Mouse (Mus musculus) ES-Bruce4 (cell line): ENCODE data around the gene Zfp451. TPM values are rescaled to one million over a fixed set of nuclear protein-coding genes. Genes with fewer than 3 reads are reported as not detected.
A peak's percentile ranks its signal among the peaks of the same experiment; 100 is the strongest.

Source experiments
- H3K27ac ChIP-seq: 2 replicates; pipeline ENCODE4 v1.5.1; 2012; ENCODE audit warnings: low read length, inconsistent platforms; ENCODE audit not compliant: insufficient read depth
- H3K27me3 ChIP-seq: 2 replicates; pipeline ENCODE4 v1.6.1; 2012; ENCODE audit warnings: mild to moderate bottlenecking, low read length, inconsistent platforms; ENCODE audit not compliant: control insufficient read depth, poor library complexity, insufficient read depth, severe bottlenecking
- H3K36me3 ChIP-seq: 2 replicates; pipeline ENCODE4 v1.6.1; 2012; ENCODE audit warnings: inconsistent platforms, mild to moderate bottlenecking, low read length, moderate library complexity; ENCODE audit not compliant: control insufficient read depth, poor library complexity, insufficient read depth, severe bottlenecking
- H3K4me1 ChIP-seq: one replicate; pipeline ENCODE4 v1.8.1; 2011; ENCODE audit warnings: low read length; ENCODE audit not compliant: control insufficient read depth, insufficient read depth
- H3K4me3 ChIP-seq: 2 replicates; pipeline ENCODE4 v1.5.1; 2011; ENCODE audit warnings: low read depth, mild to moderate bottlenecking, low read length
- H3K9ac ChIP-seq: 2 replicates; pipeline ENCODE4 v1.6.1; 2012; ENCODE audit warnings: low read depth, mild to moderate bottlenecking, inconsistent platforms; ENCODE audit not compliant: poor library complexity, severe bottlenecking
- H3K9me3 ChIP-seq: replicated peaks from 2 replicates; pipeline ENCODE4 v1.6.1; 2012; ENCODE audit warnings: mild to moderate bottlenecking, low read length, inconsistent platforms; ENCODE audit not compliant: control insufficient read depth, poor library complexity, insufficient read depth, severe bottlenecking
- CTCF ChIP-seq: IDR thresholded peaks from one replicate; pipeline ENCODE4 v1.8.1; 2011; ENCODE audit warnings: low read depth, low read length
- EP300 ChIP-seq: IDR thresholded peaks from 2 replicates; pipeline ENCODE4 v1.6.1; 2011; ENCODE audit warnings: low read depth, low read length; ENCODE audit not compliant: insufficient read depth
- POLR2A ChIP-seq: IDR thresholded peaks from one replicate; pipeline ENCODE4 v1.8.1; 2011; ENCODE audit warnings: low read length; ENCODE audit not compliant: insufficient read depth
- polyA plus RNA-seq: library from polyadenylated mRNA; stranded (reverse); fragments of >200 nt; gene quantifications from 2 replicates; pipeline ENCODE4 v1.2.4, GENCODE M21; 2011; ENCODE audit warnings: low read depth; ENCODE audit not compliant: missing spikeins, insufficient read depth, insufficient read length

Gene Zfp451
- polyA plus RNA-seq, 1 experiment: 73.2 TPM

DNA sequence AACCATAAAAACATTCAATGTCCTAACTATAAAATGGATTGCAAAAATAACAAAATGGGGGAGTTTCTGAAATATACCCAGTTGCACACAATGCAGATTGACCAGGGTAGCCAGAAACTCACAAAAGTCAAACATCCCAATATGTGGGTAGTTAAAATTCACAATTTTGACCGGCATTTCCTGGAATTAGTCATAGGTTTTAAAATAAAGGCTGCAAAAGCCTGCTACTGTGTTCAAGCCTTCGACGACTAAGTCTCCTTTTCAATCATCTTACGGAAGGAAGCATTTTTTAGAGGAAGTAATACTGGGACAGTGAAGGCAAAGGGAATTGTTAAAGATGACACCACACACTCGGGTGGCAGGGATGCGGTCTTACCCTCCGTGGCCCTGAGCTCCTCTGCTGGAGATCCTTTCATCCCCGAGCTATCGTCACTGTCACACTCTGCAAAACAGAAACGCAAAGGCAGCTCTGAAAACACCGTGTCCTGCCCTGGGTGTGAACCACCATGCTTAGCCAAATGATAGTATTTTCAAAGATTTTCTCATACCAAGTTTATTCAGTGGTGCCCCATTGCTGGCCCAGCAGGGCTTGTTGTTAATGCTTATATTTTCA, 48.8 kb downstream of the Zfp451 start:
- no peak overlapping the region for H3K4me3 ChIP-seq
- TF ChIP-seq EP300 (no peak), POLR2A (no peak)
- H3K27ac ChIP-seq: no peak overlapping the region
- H3K9me3 ChIP-seq: no peaks in the 10 kb centered on the region
- H3K27me3 ChIP-seq: no peaks in the 10 kb centered on the region
- no peak overlapping the region for H3K9ac ChIP-seq
- peaks cover 15% of the 10 kb centered on the region for H3K36me3 ChIP-seq
- H3K4me1 ChIP-seq: no peaks in the 10 kb centered on the region

GRCm38 (mm10) chr1:33763826-33764225, 50.6 kb downstream of the Zfp451 start:
- no peaks in the 10 kb centered on the region for H3K27me3 ChIP-seq
- no peaks in the 10 kb centered on the region for H3K9me3 ChIP-seq
- H3K4me3 ChIP-seq: no peak overlapping the region
- H3K27ac ChIP-seq: no peak overlapping the region
- H3K36me3 ChIP-seq: 0 out of 2 replicates have a peak, but pooled peaks cover 2% of the 10 kb centered on the region
- H3K9ac ChIP-seq: no peak overlapping the region
- TF ChIP-seq CTCF (no peak), POLR2A (no peak), EP300 (no peak)
- no peaks in the 10 kb centered on the region for H3K4me1 ChIP-seq

GRCm38 (mm10) chr1:33758488-33758887, 55.9 kb downstream of the Zfp451 start:
- Histone ChIP-seq H3K4me3 (no peak overlapping the region), H3K27ac (no peak overlapping the region), H3K9ac (no peak overlapping the region), H3K4me1 (peaks cover 2% of the 10 kb centered on the region), H3K27me3 (no peaks in the 10 kb centered on the region), H3K36me3 (no peaks in the 10 kb centered on the region), H3K9me3 (no peaks in the 10 kb centered on the region)
- TF ChIP-seq POLR2A (no peak), EP300 (no peak), CTCF (no peak)

DNA sequence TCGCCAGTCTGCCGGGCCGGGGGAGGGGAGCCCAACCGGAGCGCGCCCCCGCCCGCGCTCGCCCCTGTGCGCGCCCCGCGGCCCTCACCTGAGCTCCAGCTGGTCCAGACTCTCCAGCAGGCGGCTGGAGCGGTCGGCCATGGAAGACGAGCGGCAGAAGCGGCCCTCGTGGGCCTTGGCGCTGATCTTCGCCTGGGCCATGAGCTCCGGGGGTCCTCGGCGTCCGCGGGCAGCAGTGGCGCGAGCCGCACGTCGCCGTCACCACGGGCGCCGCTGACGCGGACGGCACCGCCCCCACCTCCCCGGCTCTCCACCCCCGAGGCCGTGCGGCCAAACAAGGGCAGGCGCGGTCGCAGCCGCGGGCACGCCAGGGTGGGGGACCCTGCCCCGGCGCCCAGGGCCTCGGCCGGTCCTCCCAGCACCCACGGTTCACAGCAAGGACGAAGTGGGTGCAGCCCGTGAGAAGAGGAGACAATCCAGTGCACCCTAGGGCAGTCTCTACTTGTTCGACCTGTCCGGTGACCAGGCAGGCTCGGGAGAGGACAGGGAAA, 56.8 kb downstream of the Zfp451 start, which contains the start of gene Bag2:
Gene Bag2 (minus strand): TSS at position 305 of the 551 bp plus-strand sequence.
- Histone ChIP-seq H3K27me3 (no peaks in the 10 kb centered on the region), H3K4me1 (peaks cover 2% of the 10 kb centered on the region), H3K9ac (peak within 1 kb of the TSS; percentile 68), H3K4me3 (peak within 1 kb of the TSS; percentile 65), H3K36me3 (no peaks in the 10 kb centered on the region), H3K27ac (no peak within 1 kb of the TSS), H3K9me3 (no peaks in the 10 kb centered on the region)
- TF ChIP-seq POLR2A (no peak), EP300 (no peak), CTCF (no peak)

DNA sequence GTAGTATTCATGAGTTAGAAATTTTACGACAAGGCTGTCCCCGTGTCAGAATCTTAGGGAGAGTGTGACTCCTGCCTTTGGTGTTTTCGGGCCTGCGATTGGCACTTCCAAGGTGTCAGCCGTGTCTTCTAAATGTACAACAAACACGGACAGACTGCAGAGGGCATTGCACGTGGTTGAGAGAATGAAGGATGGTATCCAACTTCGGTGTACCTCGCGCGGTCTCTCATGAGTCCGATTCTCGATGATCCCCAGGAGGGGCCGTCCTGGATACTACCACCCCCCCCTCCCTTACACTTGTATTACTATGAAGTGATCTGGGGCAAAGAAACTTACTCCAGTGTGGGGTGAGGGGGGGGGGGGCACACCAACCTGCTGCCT, 57.4 kb downstream of the Zfp451 start:
- Histone ChIP-seq H3K4me1 (peaks cover 2% of the 10 kb centered on the region), H3K9me3 (no peaks in the 10 kb centered on the region), H3K27me3 (no peaks in the 10 kb centered on the region), H3K27ac (no peak overlapping the region), H3K4me3 (peak overlapping the region; percentile 65), H3K9ac (peak overlapping the region; percentile 68), H3K36me3 (no peaks in the 10 kb centered on the region)
- TF ChIP-seq CTCF (no peak), POLR2A (no peak), EP300 (no peak)

GRCm38 (mm10) chr1:33756258-33757032, 58.0 kb downstream of the Zfp451 start:
- H3K9me3 ChIP-seq: no peaks in the 10 kb centered on the region
- H3K27ac ChIP-seq: no peak overlapping the region
- H3K27me3 ChIP-seq: no peaks in the 10 kb centered on the region
- TF ChIP-seq CTCF (no peak), EP300 (no peak), POLR2A (no peak)
- H3K4me1 ChIP-seq: peaks cover 2% of the 10 kb centered on the region
- no peaks in the 10 kb centered on the region for H3K36me3 ChIP-seq
- peak overlapping the region; percentile 65; the same call in 1 of the 2 replicates for H3K4me3 ChIP-seq
- H3K9ac ChIP-seq: peak overlapping the region; percentile 68; the same call in 1 of the 2 replicates
